Mouse (Mus musculus) stomach, adult 2 months (tissue): Measurements from ENCODE around the gene Lsm3. TPM values are rescaled to one million over a fixed set of nuclear protein-coding genes. Genes with fewer than 3 reads are reported as not detected.

Experiments
- polyA plus RNA-seq: library from polyadenylated mRNA; depleted of rRNA; stranded (reverse); fragments of >200 nt; gene quantifications from 2 replicates; pipeline ENCODE4 v1.2.3, GENCODE M21; 2012; rRNA removed

Gene Lsm3
- 3.9 and 6.3 TPM in 2 replicates for polyA plus RNA-seq

GRCm38 (mm10) chr6:91515545-91516449 is at the start of gene Lsm3, which contains the start of gene Xpc:
Lsm3 (plus strand) TSS chr6:91515928.
Xpc (minus strand) TSS chr6:91515888.

GRCm38 (mm10) chr6:91472868-91473804 is 42.6 kb upstream of the Lsm3 start, which contains the start of the genes Chchd4 and Tmem43:
Chchd4 (minus strand) TSS chr6:91473546.
Tmem43 (plus strand) TSS chr6:91473703.

Other genes starting within 250 kb of the Lsm3 start
- gene Wnt7a, start 104.6 kb upstream of the Lsm3 start, polyA plus RNA-seq = not detected in 2 replicates
- 1.9 and 2.0 TPM in 2 replicates for gene Chchd4, start 42.4 kb upstream of the Lsm3 start, polyA plus RNA-seq
- gene Tmem43, start 42.2 kb upstream of the Lsm3 start, polyA plus RNA-seq = 32.3 and 33.9 TPM in 2 replicates
- gene Xpc, start within 50 bp of the Lsm3 start, polyA plus RNA-seq = 1.5 and 1.8 TPM in 2 replicates
- gene Slc6a6, start 168.1 kb downstream of the Lsm3 start, polyA plus RNA-seq = 61.8 and 85.5 TPM in 2 replicates